Mouse (Mus musculus) CD4-positive, CD25-positive, alpha-beta regulatory T cell, adult 4 months (primary cell): ENCODE data around the gene Snapc4. TPM values are rescaled to one million over a fixed set of nuclear protein-coding genes. Genes with fewer than 3 reads are reported as not detected.

ENCODE experiments used
- ATAC-seq: one replicate; pipeline ENCODE4 v1.8.0; 2017
- polyA plus RNA-seq, 2 experiments: library from polyadenylated mRNA; unstranded; fragments of 100-300 nt; shearing (Covaris generic); gene quantifications; one replicate each; pipeline ENCODE4 v1.2.1; 2017

Snapc4 gene
- polyA plus RNA-seq, 2 experiments from 2014 or later = 25.6 to 56.4 TPM

DNA sequence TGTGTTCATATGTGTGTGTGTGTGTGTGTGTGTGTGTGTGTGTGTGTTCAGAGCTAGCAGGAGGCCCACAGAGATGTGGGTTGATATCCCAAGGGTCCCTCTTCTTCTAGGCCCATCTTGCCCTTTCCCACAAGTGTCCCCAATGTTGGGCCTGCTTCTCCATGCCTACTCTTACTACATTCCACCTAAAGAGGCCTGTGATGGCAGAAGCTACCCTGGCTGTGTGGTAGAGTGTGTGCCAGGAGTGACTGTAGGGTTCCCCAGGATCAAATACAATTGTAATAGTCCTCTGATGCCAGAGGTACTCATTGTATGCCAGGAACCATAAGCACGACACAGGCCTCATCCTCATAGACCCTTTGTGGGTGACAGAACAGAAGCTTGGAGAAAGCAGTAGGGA lies 67.1 kb downstream of the Snapc4 start:
- no peak for ATAC-seq

DNA sequence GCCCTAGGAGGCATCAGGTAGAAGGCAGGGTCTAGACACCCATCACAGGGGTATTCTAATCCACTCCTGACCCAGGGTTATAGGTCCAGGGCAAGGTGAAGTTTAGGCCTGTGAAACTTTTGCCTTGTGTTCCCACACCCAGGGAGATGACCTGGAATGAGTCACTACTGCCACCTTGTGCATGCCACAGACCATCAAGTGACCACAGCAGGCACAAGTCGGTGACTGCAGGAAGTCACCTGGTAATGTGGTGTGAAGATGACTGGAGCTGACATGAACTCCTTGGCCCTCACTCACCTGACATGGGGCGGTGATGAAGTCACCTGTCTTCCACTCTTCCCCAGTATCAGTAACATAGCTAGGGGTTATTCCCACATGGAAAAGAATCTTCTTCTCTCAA lies 67.6 kb downstream of the Snapc4 start:
- no peak for ATAC-seq

Other genes starting within 250 kb of the Snapc4 start
- gene Lhx3, start 172.4 kb downstream of the Snapc4 start, polyA plus RNA-seq = not detected
- 1 to 10 TPM; 2.0 to 2.1 TPM for gene Qsox2, start 143.1 kb downstream of the Snapc4 start, polyA plus RNA-seq
- gene Ccdc187, start 86.1 kb downstream of the Snapc4 start, polyA plus RNA-seq = not detected
- gene Gpsm1, start 65.1 kb downstream of the Snapc4 start, polyA plus RNA-seq = 1 to 10 TPM; 3.3 to 4.9 TPM
- 1 to 10 TPM; 6.4 to 7.1 TPM for gene Dnlz, start 28.5 kb downstream of the Snapc4 start, polyA plus RNA-seq
- gene Card9, start 19.7 kb downstream of the Snapc4 start, polyA plus RNA-seq = under 1 TPM; 0.65 to 0.85 TPM
- gene Entr1, start 8.7 kb upstream of the Snapc4 start, polyA plus RNA-seq = 10 to 100 TPM; 38.2 to 38.9 TPM
- gene Pmpca, start 8.7 kb upstream of the Snapc4 start, polyA plus RNA-seq = 100 to 1,000 TPM in 1 of 2 experiments, 10 to 100 TPM in 1; 84.7 to 128 TPM
- 10 to 100 TPM in 1 of 2 experiments, 1 to 10 TPM in 1; 9.7 to 17.9 TPM for gene Inpp5e, start 28.6 kb upstream of the Snapc4 start, polyA plus RNA-seq
- gene Sec16a, start 64.6 kb upstream of the Snapc4 start, polyA plus RNA-seq = 10 to 100 TPM; 24.8 to 31.7 TPM
- gene Notch1, start 136.0 kb upstream of the Snapc4 start, polyA plus RNA-seq = 10 to 100 TPM; 21.9 to 33.0 TPM
- not detected for gene Egfl7, start 199.4 kb upstream of the Snapc4 start, polyA plus RNA-seq
- not detected for gene Gm20532, start 206.0 kb upstream of the Snapc4 start, polyA plus RNA-seq
- gene Agpat2, start 223.8 kb upstream of the Snapc4 start, polyA plus RNA-seq = 1 to 10 TPM; 5.8 to 7.7 TPM
- 1 to 10 TPM; 1.5 to 2.6 TPM for gene Fam69b, start 247.8 kb upstream of the Snapc4 start, polyA plus RNA-seq